Mouse (Mus musculus) cerebellum, adult 2 months (tissue): ENCODE data around the gene Zfp800.

ENCODE experiments used
- CTCF ChIP-seq: fragments of 200-500 bp; IDR thresholded peaks from 2 replicates; pipeline ENCODE4 v1.5.1; 2011; ENCODE audit warnings: low read depth, mild to moderate bottlenecking, control low read depth, low read length, moderate library complexity, borderline replicate concordance; ENCODE audit not compliant: insufficient read depth
- POLR2A ChIP-seq: fragments of 200-500 bp; IDR thresholded peaks from 2 replicates; pipeline ENCODE4 v1.6.1; 2011; ENCODE audit warnings: low read length, control low read depth, borderline replicate concordance; ENCODE audit not compliant: insufficient read depth

DNA sequence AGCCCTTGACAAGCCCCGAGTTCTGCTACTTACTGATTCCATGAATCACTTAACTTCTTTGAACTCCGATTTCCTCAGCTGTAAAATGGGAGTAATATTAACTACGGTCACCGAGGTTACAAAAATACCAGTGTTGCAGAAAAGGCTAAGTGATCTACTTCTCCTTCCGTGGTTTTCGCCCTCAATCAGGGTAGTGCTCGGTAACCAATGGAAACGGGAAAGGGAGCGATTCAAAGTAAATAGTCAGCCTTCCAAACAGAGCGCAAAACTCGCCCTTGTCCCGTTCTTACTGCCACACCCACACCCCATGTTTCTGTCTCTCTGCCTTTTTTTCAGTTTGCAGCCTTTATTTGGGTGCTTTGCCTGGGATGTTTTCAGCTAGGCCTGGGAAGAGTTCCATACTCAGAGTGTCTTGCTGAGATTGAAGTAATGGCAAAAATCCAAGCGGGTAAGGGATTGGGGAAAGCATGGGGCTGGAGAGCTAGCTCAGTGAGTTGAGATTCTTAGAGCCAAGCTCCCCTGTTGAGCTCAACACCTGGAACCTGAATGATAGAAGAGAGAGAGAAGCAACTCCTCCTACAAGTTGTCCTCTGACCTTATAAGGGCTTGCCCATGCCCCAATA, 78.0 kb downstream of the Zfp800 start:
- TF ChIP-seq POLR2A = no peak
- TF ChIP-seq CTCF = no peak
